Mouse (Mus musculus): ENCODE results near the gene Hbp1. TPM values are rescaled to one million over a fixed set of nuclear protein-coding genes. Genes with fewer than 3 reads are reported as not detected.

Hbp1 gene
- total and polyA plus RNA-seq, 2 experiments, result 57.3 to 117 TPM

DNA sequence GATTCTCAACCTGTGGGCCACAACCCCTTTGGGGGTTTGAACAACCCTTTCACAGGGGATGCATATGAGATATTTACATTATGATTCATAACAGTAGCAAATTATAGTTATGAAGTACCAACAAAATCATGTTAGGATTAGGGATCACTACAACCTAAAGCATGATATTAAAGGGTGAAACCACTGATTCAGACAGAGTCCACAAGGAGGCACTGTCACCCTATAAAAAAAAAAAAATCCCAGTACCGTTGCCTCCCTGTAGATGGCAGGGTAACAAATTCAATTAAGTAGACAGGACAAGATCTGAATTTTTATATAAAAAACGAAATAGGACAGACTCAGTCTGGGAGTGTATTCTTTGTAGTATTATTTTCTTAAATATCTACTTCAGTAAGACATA is 17.2 kb upstream of the Hbp1 start:
- Histone ChIP-seq H3K9ac (ENCODE audit: low read depth, low read length) (no peak overlapping the region), H3K27ac (replicated peaks; ENCODE audit: insufficient read depth, low read depth, low read length) (no peak overlapping the region), H3K27me3 (ENCODE audit: control insufficient read depth, insufficient read depth, low read length) (no peaks in the 10 kb centered on the region), H3K36me3 (ENCODE audit: control insufficient read depth, insufficient read depth, low read length) (no peaks in the 10 kb centered on the region), H3K4me3 (ENCODE audit: insufficient read depth, low read depth, low read length) (no peak overlapping the region), H3K79me2 (ENCODE audit: control insufficient read depth, insufficient read depth, low read length) (no peaks in the 10 kb centered on the region), H3K4me1 (ENCODE audit: control insufficient read depth, insufficient read depth, low read length) (no peaks in the 10 kb centered on the region)
- peak; percentile 40 for TF ChIP-seq CTCF (IDR thresholded peaks at IDR 0.05; ENCODE audit: low read depth, low read length)
- no peak for TF ChIP-seq POLR2A (IDR thresholded peaks at IDR 0.05; ENCODE audit: extremely low read depth, insufficient read depth, low read length)
- DNase-seq (ENCODE audit: extremely low read depth, low read depth, low spot score), result peak; percentile 55
- WGBS, result 6% methylated on average over 2 of the region's 2 CpGs

DNA sequence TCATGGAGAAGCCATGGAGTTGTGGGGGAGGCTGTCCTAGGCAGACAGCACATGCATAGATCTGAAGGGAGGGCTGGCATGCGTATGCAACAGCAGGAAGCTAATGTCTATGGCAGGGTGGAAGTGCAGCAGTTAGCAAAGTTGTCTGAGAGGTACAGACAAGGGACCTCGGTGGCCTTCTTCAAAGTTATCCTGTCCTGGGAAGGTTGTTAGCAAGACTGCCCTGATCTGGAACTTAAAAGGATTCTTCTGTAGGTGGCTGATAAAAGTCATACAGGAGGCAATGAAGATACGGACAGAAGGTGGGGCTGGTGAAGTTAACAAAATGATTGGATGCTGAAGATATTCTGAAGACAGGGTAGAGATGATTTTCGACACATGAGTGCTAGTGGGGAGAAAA is 16.1 kb upstream of the Hbp1 start:
- 81% methylated on average over 4 of the region's 4 CpGs for WGBS
- Histone ChIP-seq H3K9ac (ENCODE audit: low read depth, low read length) (no peak overlapping the region), H3K36me3 (ENCODE audit: control insufficient read depth, insufficient read depth, low read length) (no peaks in the 10 kb centered on the region), H3K4me3 (ENCODE audit: insufficient read depth, low read depth, low read length) (no peak overlapping the region), H3K27me3 (ENCODE audit: control insufficient read depth, insufficient read depth, low read length) (no peaks in the 10 kb centered on the region), H3K79me2 (ENCODE audit: control insufficient read depth, insufficient read depth, low read length) (no peaks in the 10 kb centered on the region), H3K27ac (replicated peaks; ENCODE audit: insufficient read depth, low read depth, low read length) (no peak overlapping the region), H3K4me1 (ENCODE audit: control insufficient read depth, insufficient read depth, low read length) (no peaks in the 10 kb centered on the region)
- TF ChIP-seq CTCF (IDR thresholded peaks at IDR 0.05; ENCODE audit: low read depth, low read length) (no peak), POLR2A (IDR thresholded peaks at IDR 0.05; ENCODE audit: extremely low read depth, insufficient read depth, low read length) (no peak)
- no peak for DNase-seq (ENCODE audit: extremely low read depth, low read depth, low spot score)

DNA sequence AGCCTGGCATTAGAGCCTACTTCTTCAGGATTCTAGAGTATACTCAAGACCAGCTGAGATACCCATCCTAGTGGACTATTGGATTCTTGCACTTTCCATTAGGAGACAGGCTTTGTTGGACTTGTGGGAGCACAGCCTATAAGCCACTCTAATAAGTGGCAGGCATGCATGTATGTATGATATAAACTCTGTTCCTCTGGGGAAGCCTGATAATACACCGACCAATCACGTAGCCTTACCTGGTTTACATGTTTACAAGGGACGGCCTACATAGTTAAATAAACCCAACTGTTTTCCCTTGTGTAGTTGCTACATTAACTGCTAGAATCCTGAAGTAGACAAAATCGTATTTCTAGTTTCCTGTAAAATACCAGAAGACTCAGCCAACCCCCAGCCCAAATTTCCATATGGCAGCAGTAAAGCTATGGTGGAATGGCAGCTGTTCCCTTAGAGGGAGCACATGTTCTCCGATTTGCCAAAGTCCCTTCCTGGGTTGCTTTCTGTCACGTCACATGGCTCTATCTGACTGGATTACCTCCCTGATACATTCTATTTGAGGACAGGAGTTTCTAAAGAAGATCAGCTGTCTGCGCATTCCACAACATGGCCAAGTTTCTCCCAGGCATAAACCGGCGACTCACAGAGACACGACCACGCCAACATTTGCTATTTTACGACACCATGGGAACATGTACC is 15.3 kb upstream of the Hbp1 start:
- Histone ChIP-seq H3K4me1 (ENCODE audit: control insufficient read depth, insufficient read depth, low read length) (no peaks in the 10 kb centered on the region), H3K36me3 (ENCODE audit: control insufficient read depth, insufficient read depth, low read length) (no peaks in the 10 kb centered on the region), H3K9ac (ENCODE audit: low read depth, low read length) (no peak overlapping the region), H3K4me3 (ENCODE audit: insufficient read depth, low read depth, low read length) (no peak overlapping the region), H3K79me2 (ENCODE audit: control insufficient read depth, insufficient read depth, low read length) (no peaks in the 10 kb centered on the region), H3K27me3 (ENCODE audit: control insufficient read depth, insufficient read depth, low read length) (no peaks in the 10 kb centered on the region), H3K27ac (replicated peaks; ENCODE audit: insufficient read depth, low read depth, low read length) (no peak overlapping the region)
- TF ChIP-seq CTCF (IDR thresholded peaks at IDR 0.05; ENCODE audit: low read depth, low read length), result no peak
- no peak for TF ChIP-seq POLR2A (IDR thresholded peaks at IDR 0.05; ENCODE audit: extremely low read depth, insufficient read depth, low read length)
- DNase-seq (ENCODE audit: extremely low read depth, low read depth, low spot score), result no peak
- WGBS, result 90% methylated on average over 12 of the region's 12 CpGs

DNA sequence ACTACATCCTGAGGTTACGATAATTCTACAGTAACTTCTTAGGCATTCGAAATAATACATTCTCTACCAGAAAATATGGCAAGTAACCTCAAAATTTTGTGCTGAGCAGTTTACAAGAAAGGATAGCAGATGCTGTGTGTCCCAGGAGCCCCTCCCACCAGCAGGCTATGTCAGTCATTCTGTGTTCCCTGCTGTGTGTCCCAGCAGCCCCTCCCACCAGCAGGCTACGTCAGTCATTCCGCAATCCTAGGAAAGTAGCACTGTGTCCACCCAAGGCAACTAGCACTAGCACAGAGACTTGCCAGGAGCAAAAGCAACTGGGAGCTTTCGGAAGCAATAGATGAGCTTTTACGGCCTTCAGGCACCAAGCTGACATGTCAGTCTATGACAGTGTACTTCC is 13.7 kb upstream of the Hbp1 start:
- no peak overlapping the region for H3K9ac ChIP-seq (ENCODE audit: low read depth, low read length)
- H3K27ac ChIP-seq (replicated peaks; ENCODE audit: insufficient read depth, low read depth, low read length), result no peak overlapping the region
- H3K27me3 ChIP-seq (ENCODE audit: control insufficient read depth, insufficient read depth, low read length), result no peaks in the 10 kb centered on the region
- no peak overlapping the region for H3K4me3 ChIP-seq (ENCODE audit: insufficient read depth, low read depth, low read length)
- H3K79me2 ChIP-seq (ENCODE audit: control insufficient read depth, insufficient read depth, low read length), result no peaks in the 10 kb centered on the region
- no peaks in the 10 kb centered on the region for H3K4me1 ChIP-seq (ENCODE audit: control insufficient read depth, insufficient read depth, low read length)
- WGBS, result 87% methylated on average over 6 of the region's 6 CpGs
- no peak for DNase-seq (ENCODE audit: extremely low read depth, low read depth, low spot score)
- TF ChIP-seq CTCF (IDR thresholded peaks at IDR 0.05; ENCODE audit: low read depth, low read length), result no peak
- TF ChIP-seq POLR2A (IDR thresholded peaks at IDR 0.05; ENCODE audit: extremely low read depth, insufficient read depth, low read length), result no peak
- H3K36me3 ChIP-seq (ENCODE audit: control insufficient read depth, insufficient read depth, low read length), result no peaks in the 10 kb centered on the region

DNA sequence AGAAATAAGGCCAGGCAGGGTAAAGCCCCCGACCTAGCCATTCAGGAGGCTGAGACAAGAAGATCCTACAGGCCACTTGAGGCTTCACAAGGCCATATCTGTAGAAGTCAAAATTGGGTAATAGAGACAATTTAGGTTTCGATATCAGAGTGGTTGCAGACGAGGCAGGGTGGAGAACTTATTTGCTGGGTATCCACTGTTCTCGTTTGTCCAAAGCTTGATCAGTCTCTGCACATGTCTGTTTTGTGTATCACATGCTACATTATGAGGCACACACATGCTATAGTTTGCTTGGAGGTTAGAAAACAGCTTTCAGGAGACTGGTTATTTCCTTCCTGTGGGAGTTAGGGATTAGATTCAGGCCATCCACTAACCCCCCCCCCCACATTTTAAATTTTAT is 5.5 kb upstream of the Hbp1 start:
- TF ChIP-seq CTCF (IDR thresholded peaks at IDR 0.05; ENCODE audit: low read depth, low read length) (no peak), POLR2A (IDR thresholded peaks at IDR 0.05; ENCODE audit: extremely low read depth, insufficient read depth, low read length) (no peak)
- Histone ChIP-seq H3K79me2 (ENCODE audit: control insufficient read depth, insufficient read depth, low read length) (no peaks in the 10 kb centered on the region), H3K36me3 (ENCODE audit: control insufficient read depth, insufficient read depth, low read length) (no peaks in the 10 kb centered on the region), H3K4me1 (ENCODE audit: control insufficient read depth, insufficient read depth, low read length) (no peaks in the 10 kb centered on the region; the same call in 1 of the 2 replicates), H3K27me3 (ENCODE audit: control insufficient read depth, insufficient read depth, low read length) (no peaks in the 10 kb centered on the region), H3K27ac (replicated peaks; ENCODE audit: insufficient read depth, low read depth, low read length) (no peak overlapping the region), H3K9ac (ENCODE audit: low read depth, low read length) (no peak overlapping the region), H3K4me3 (ENCODE audit: insufficient read depth, low read depth, low read length) (no peak overlapping the region)
- DNase-seq (ENCODE audit: extremely low read depth, low read depth, low spot score), result no peak
- 98% methylated on average over 4 of the region's 4 CpGs for WGBS

DNA sequence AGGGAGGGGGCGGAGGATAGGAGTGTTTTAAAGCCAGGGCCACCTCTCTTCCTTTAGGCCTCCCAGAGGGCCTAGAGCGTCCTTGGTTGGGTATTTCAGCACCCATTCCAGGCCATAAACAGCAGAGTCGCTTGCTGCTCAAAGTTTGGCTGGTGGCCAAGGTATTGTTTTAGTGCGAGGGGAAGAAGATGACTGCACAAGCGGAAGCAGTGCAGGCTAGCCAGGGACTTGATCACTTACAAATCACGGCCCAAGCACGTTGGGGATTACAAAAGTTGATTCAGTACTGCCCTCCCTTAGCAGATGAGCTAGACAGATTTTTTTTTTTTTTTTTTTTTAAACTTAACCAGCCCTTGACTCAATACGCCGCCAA is 310 bp upstream of the Hbp1 start:
- peak; percentile 54; the same call in 1 of the 2 replicates for TF ChIP-seq POLR2A (IDR thresholded peaks at IDR 0.05; ENCODE audit: extremely low read depth, insufficient read depth, low read length)
- no peak for TF ChIP-seq CTCF (IDR thresholded peaks at IDR 0.05; ENCODE audit: low read depth, low read length)
- Histone ChIP-seq H3K27ac (replicated peaks; ENCODE audit: insufficient read depth, low read depth, low read length) (peak overlapping the region; percentile 78), H3K36me3 (ENCODE audit: control insufficient read depth, insufficient read depth, low read length) (no peaks in the 10 kb centered on the region), H3K4me3 (ENCODE audit: insufficient read depth, low read depth, low read length) (peak overlapping the region; percentile 3), H3K4me1 (ENCODE audit: control insufficient read depth, insufficient read depth, low read length) (peaks cover 5% of the 10 kb centered on the region), H3K79me2 (ENCODE audit: control insufficient read depth, insufficient read depth, low read length) (peaks cover 6% of the 10 kb centered on the region; the same call in 1 of the 2 replicates), H3K27me3 (ENCODE audit: control insufficient read depth, insufficient read depth, low read length) (no peaks in the 10 kb centered on the region), H3K9ac (ENCODE audit: low read depth, low read length) (peak overlapping the region; percentile 33)
- 0% methylated on average over 9 of the region's 9 CpGs for WGBS
- no peak for DNase-seq (ENCODE audit: extremely low read depth, low read depth, low spot score)
